Mouse (Mus musculus): ENCODE results near the gene Lexm. TPM values are rescaled to one million over a fixed set of nuclear protein-coding genes. Genes with fewer than 3 reads are reported as not detected.

Lexm gene
- not detected in 2 replicates for polyA plus RNA-seq (2012)

GRCm38 (mm10) chr4:106617056-106617455 is at the start of gene Lexm:
Gene Lexm (minus strand): TSS chr4:106617241.

GRCm38 (mm10) chr4:106650833-106651527 is 33.9 kb upstream of the Lexm start, which contains the start of gene Pars2:
Gene Pars2 (plus strand): TSS chr4:106651069.

GRCm38 (mm10) chr4:106622030-106622493 is 5.0 kb upstream of the Lexm start, which contains the start of gene Ttc22:
Gene Ttc22 (plus strand): TSS chr4:106622432.

GRCm38 (mm10) chr4:106560846-106561781 is 55.9 kb downstream of the Lexm start, which contains the start of gene Dhcr24:
Gene Dhcr24 (plus strand): TSS chr4:106561038.

Other genes with a start within 250 kb of the Lexm start
- gene Pcsk9, start 152.9 kb downstream of the Lexm start, polyA plus RNA-seq (2012): 0.41 and 0.43 TPM in 2 replicates
- not detected in 2 replicates for gene Bsnd, start 125.0 kb downstream of the Lexm start, polyA plus RNA-seq (2012)
- 24.2 and 25.0 TPM in 2 replicates for gene Dhcr24, start 56.2 kb downstream of the Lexm start, polyA plus RNA-seq (2012)
- gene Ttc22, start 5.2 kb upstream of the Lexm start, polyA plus RNA-seq (2012): not detected in 2 replicates
- gene Pars2, start 33.8 kb upstream of the Lexm start, polyA plus RNA-seq (2012): 0.84 and 1.6 TPM in 2 replicates
- gene Ttc4, start 61.7 kb upstream of the Lexm start, polyA plus RNA-seq (2012): 7.7 and 8.6 TPM in 2 replicates
- 0.06 TPM in 1 of 2 replicates, not detected in the other for gene Mroh7, start 113.7 kb upstream of the Lexm start, polyA plus RNA-seq (2012)
- gene Fam151a, start 116.6 kb upstream of the Lexm start, polyA plus RNA-seq (2012): not detected in 2 replicates
- 2.6 and 4.2 TPM in 2 replicates for gene Acot11, start 187.8 kb upstream of the Lexm start, polyA plus RNA-seq (2012)